8 mouse cellular contexts compared by ENCODE assay signal in genomic region chr12:110888606-110889005, GRCm38 (mm10). TPM values are rescaled to one million over a fixed set of nuclear protein-coding genes. Genes with fewer than 3 reads are reported as not detected.
DNase-seq lines count a peak whose midpoint lies in the region; ATAC-seq and TF ChIP-seq lines count a peak whose summit lies in the region.

No protein-coding gene starts in this region.

- H3K27me3 ChIP-seq in heart, embryonic 11.5 days (ENCODE audit: control insufficient read depth, insufficient read depth, low read length) = no peaks in the 10 kb centered on the region
- H3K27me3 ChIP-seq in hindbrain, postnatal 0 days (ENCODE audit: insufficient read depth, low read length) = no peaks in the 10 kb centered on the region
- no peaks in the 10 kb centered on the region for H3K27me3 ChIP-seq in midbrain, embryonic 16.5 days (ENCODE audit: control insufficient read depth, insufficient read depth, low read depth, low read length)

- H3K36me3 ChIP-seq in heart, embryonic 11.5 days (ENCODE audit: control insufficient read depth, insufficient read depth, low read length) = no peaks in the 10 kb centered on the region
- peaks cover 2% of the 10 kb centered on the region for H3K36me3 ChIP-seq in hindbrain, postnatal 0 days (ENCODE audit: insufficient read depth, low read length)
- H3K36me3 ChIP-seq in midbrain, embryonic 16.5 days (ENCODE audit: control insufficient read depth, insufficient read depth, low read length) = 0 out of 2 replicates have a peak, but pooled peaks cover under 1% of the 10 kb centered on the region

- peaks cover 10% of the 10 kb centered on the region; the same call in 1 of the 2 replicates for H3K4me1 ChIP-seq in heart, embryonic 11.5 days (ENCODE audit: control insufficient read depth, insufficient read depth, low read length)
- H3K4me1 ChIP-seq in hindbrain, postnatal 0 days (ENCODE audit: insufficient read depth, low read length) = peaks cover 6% of the 10 kb centered on the region
- peaks cover 22% of the 10 kb centered on the region for H3K4me1 ChIP-seq in midbrain, embryonic 16.5 days (ENCODE audit: control insufficient read depth, insufficient read depth, low read length)

- no peak for TF ChIP-seq CTCF in hindbrain, postnatal 0 days (IDR thresholded peaks at IDR 0.05; ENCODE audit: low read depth)

- peak overlapping the region; percentile 93 for H3K4me2 ChIP-seq in heart, embryonic 11.5 days
- peak overlapping the region; percentile 93 for H3K4me2 ChIP-seq in hindbrain, postnatal 0 days (ENCODE audit: low read depth, low read length)
- peak overlapping the region; percentile 82 for H3K4me2 ChIP-seq in midbrain, embryonic 16.5 days (ENCODE audit: low read length)

- H3K9ac ChIP-seq in heart, embryonic 11.5 days (ENCODE audit: low read depth, low read length) = peak overlapping the region; percentile 83
- H3K9ac ChIP-seq in hindbrain, postnatal 0 days (replicated peaks; ENCODE audit: low read length) = peak overlapping the region; percentile 89
- peak overlapping the region; percentile 62 for H3K9ac ChIP-seq in midbrain, embryonic 16.5 days (ENCODE audit: low read depth, low read length)

- DNase-seq in heart, adult 11 months = no peak
- DNase-seq in 3T3-L1 (ENCODE audit: low read depth, low spot score) = peak; percentile 36
- DNase-seq in c-Kit-positive CD71-positive TER-119-negative erythroid progenitor cells, embryonic 14.5 days (ENCODE audit: low read depth) = peak; percentile 19
- no peak for DNase-seq in hindbrain, postnatal 0 days (ENCODE audit: low spot score)
- no peak for DNase-seq in cerebellum, adult 11-12 months
- DNase-seq in adrenal gland, adult (ENCODE audit: inconsistent age in 2 of 2, low spot score in 1 of 2) = no peak

- WGBS in heart, embryonic 11.5 days (ENCODE audit: insufficient replicate concordance) = under 1% methylated on average over 25 of the region's 25 CpGs
- 0% methylated on average over 25 of the region's 25 CpGs for WGBS in hindbrain, postnatal 0 days
- WGBS in midbrain, embryonic 16.5 days = under 1% methylated on average over 25 of the region's 25 CpGs

- peak overlapping the region; percentile 82 for H3K4me3 ChIP-seq in heart, embryonic 11.5 days (ENCODE audit: low read depth, low read length)
- H3K4me3 ChIP-seq in hindbrain, postnatal 0 days (ENCODE audit: low read length) = peak overlapping the region; percentile 89
- peak overlapping the region; percentile 69 for H3K4me3 ChIP-seq in midbrain, embryonic 16.5 days (ENCODE audit: low read depth, low read length)

- H3K9me3 ChIP-seq in heart, embryonic 11.5 days (replicated peaks; ENCODE audit: control insufficient read depth, low read length) = no peaks in the 10 kb centered on the region
- H3K9me3 ChIP-seq in hindbrain, postnatal 0 days (ENCODE audit: low read length) = no peaks in the 10 kb centered on the region
- no peaks in the 10 kb centered on the region for H3K9me3 ChIP-seq in midbrain, embryonic 16.5 days (replicated peaks; ENCODE audit: control insufficient read depth, low read length, poor library complexity, severe bottlenecking)

- no peak overlapping the region for H3K27ac ChIP-seq in heart, embryonic 11.5 days (ENCODE audit: low read depth, low read length)
- peak overlapping the region; percentile 56 for H3K27ac ChIP-seq in hindbrain, postnatal 0 days
- H3K27ac ChIP-seq in midbrain, embryonic 16.5 days (ENCODE audit: low read length) = peak overlapping the region; percentile 43; the same call in 1 of the 2 replicates

- ATAC-seq in heart, embryonic 11.5 days (replicated peaks; ENCODE audit: insufficient number of reproducible peaks, low FRiP score, low TSS enrichment) = peak; percentile 40
- ATAC-seq in hindbrain, postnatal 0 days = peak; percentile 84
- peak; percentile 79; the same call in 1 of the 2 replicates for ATAC-seq in midbrain, embryonic 16.5 days

RNA-seq across cellular contexts. Expression of gene Cinp, which starts 0.3 kb away (rescaled TPM):
- 70.5 and 71.3 TPM in 2 replicates for polyA plus RNA-seq in heart, embryonic 11.5 days (2014; fragmentation: Nextera tagmentation; extraction: Ambion mirVana)
- 96.6 and 125 TPM in 2 replicates for total RNA-seq in hindbrain, postnatal 0 days (2014; rRNA removed)
- polyA plus RNA-seq in hindbrain, postnatal 0 days (2015; fragmentation: Nextera tagmentation; extraction: Ambion mirVana) = 85.1 and 86.3 TPM in 2 replicates
- 84.2 and 90.0 TPM in 2 replicates for polyA plus RNA-seq in midbrain, embryonic 16.5 days (2015; fragmentation: Nextera tagmentation; extraction: Ambion mirVana)

RNA-seq across cellular contexts. Expression of gene Tecpr2, which starts 0.5 kb away (rescaled TPM):
- 2.5 and 2.8 TPM in 2 replicates for polyA plus RNA-seq in heart, embryonic 11.5 days (2014; fragmentation: Nextera tagmentation; extraction: Ambion mirVana)
- 23.0 and 24.1 TPM in 2 replicates for total RNA-seq in hindbrain, postnatal 0 days (2014; rRNA removed)
- 4.0 and 4.3 TPM in 2 replicates for polyA plus RNA-seq in hindbrain, postnatal 0 days (2015; fragmentation: Nextera tagmentation; extraction: Ambion mirVana)
- 7.9 and 8.4 TPM in 2 replicates for polyA plus RNA-seq in midbrain, embryonic 16.5 days (2015; fragmentation: Nextera tagmentation; extraction: Ambion mirVana)

RNA-seq across cellular contexts. Expression of gene Zfp839, which starts 38.6 kb away (rescaled TPM):
- polyA plus RNA-seq in heart, embryonic 11.5 days (2014; fragmentation: Nextera tagmentation; extraction: Ambion mirVana) = 3.1 and 3.2 TPM in 2 replicates
- total RNA-seq in hindbrain, postnatal 0 days (2014; rRNA removed) = 6.5 and 7.0 TPM in 2 replicates
- 2.5 and 2.8 TPM in 2 replicates for polyA plus RNA-seq in hindbrain, postnatal 0 days (2015; fragmentation: Nextera tagmentation; extraction: Ambion mirVana)
- polyA plus RNA-seq in midbrain, embryonic 16.5 days (2015; fragmentation: Nextera tagmentation; extraction: Ambion mirVana) = 3.6 and 4.7 TPM in 2 replicates

RNA-seq across cellular contexts. Expression of gene Mok, which starts 47.9 kb away (rescaled TPM):
- 3.0 and 3.8 TPM in 2 replicates for polyA plus RNA-seq in heart, embryonic 11.5 days (2014; fragmentation: Nextera tagmentation; extraction: Ambion mirVana)
- 7.4 TPM in 2 replicates for total RNA-seq in hindbrain, postnatal 0 days (2014; rRNA removed)
- polyA plus RNA-seq in hindbrain, postnatal 0 days (2015; fragmentation: Nextera tagmentation; extraction: Ambion mirVana) = 11.8 and 14.6 TPM in 2 replicates
- polyA plus RNA-seq in midbrain, embryonic 16.5 days (2015; fragmentation: Nextera tagmentation; extraction: Ambion mirVana) = 16.1 and 17.9 TPM in 2 replicates

Comparison
In these comparisons a context has a peak if more than half of its experiments do, and no peak if none do; other contexts are left out.
1. DNase-seq: peak in 3T3-L1 (single experiment) and c-Kit-positive CD71-positive TER-119-negative erythroid progenitor cells, embryonic 14.5 days (single experiment); none in heart, adult 11 months (single experiment), hindbrain, postnatal 0 days (single experiment), cerebellum, adult 11-12 months (single experiment) and adrenal gland, adult (0 of 2).
2. Peak in every context shown above with its lines, with median percentiles within 50 percentile points of each other: ATAC-seq, H3K4me2 ChIP-seq, H3K4me3 ChIP-seq and H3K9ac ChIP-seq.